Mouse (Mus musculus) stomach, embryonic 14.5 days (tissue): Measurements from ENCODE around the gene Unc13b. TPM values are rescaled to one million over a fixed set of nuclear protein-coding genes. Genes with fewer than 3 reads are reported as not detected.

ENCODE experiments used
- ATAC-seq: fragments of 200-750 bp; cut with Nextera tagmentation; 2 replicates; pipeline ENCODE4 v1.8.0; 2017; ENCODE audit warnings: low read depth, moderate TSS enrichment; ENCODE audit not compliant: insufficient number of reproducible peaks, insufficient read depth, low FRiP score
- H3K27ac ChIP-seq: fragments of 300-500 bp; sonication (generic); 2 replicates; pipeline ENCODE4 v1.5.1; 2014; ENCODE audit warnings: mild to moderate bottlenecking, low read length, moderate library complexity, mixed read lengths
- H3K27me3 ChIP-seq: fragments of 300-500 bp; sonication (generic); 2 replicates; pipeline ENCODE4 v1.6.1; 2014; ENCODE audit warnings: low read length, control low read depth, mixed read lengths; ENCODE audit not compliant: control insufficient read depth, insufficient read depth
- H3K36me3 ChIP-seq: fragments of 300-500 bp; sonication (generic); 2 replicates; pipeline ENCODE4 v1.6.1; 2014; ENCODE audit warnings: mild to moderate bottlenecking, control low read depth, low read length, moderate library complexity, mixed read lengths; ENCODE audit not compliant: control insufficient read depth, insufficient read depth
- H3K4me1 ChIP-seq: fragments of 300-500 bp; sonication (generic); 2 replicates; pipeline ENCODE4 v1.6.1; 2014; ENCODE audit warnings: low read length, control low read depth, mixed read lengths; ENCODE audit not compliant: control insufficient read depth, insufficient read depth
- H3K4me2 ChIP-seq: fragments of 300-500 bp; sonication (generic); replicated peaks from 2 replicates; pipeline ENCODE4 v1.6.1; 2014; ENCODE audit warnings: low read depth, low read length, control low read depth
- H3K4me3 ChIP-seq: fragments of 300-500 bp; sonication (generic); 2 replicates; pipeline ENCODE4 v1.5.1; 2014; ENCODE audit warnings: low read depth, low read length, control low read depth
- H3K9ac ChIP-seq: fragments of 300-500 bp; sonication (generic); replicated peaks from 2 replicates; pipeline ENCODE4 v1.6.1; 2014; ENCODE audit warnings: low read depth, mild to moderate bottlenecking, control low read depth, low read length, moderate library complexity, mixed read lengths
- H3K9me3 ChIP-seq: fragments of 300-500 bp; sonication (generic); 2 replicates; pipeline ENCODE4 v1.6.1; 2016; ENCODE audit warnings: low read depth, low read length, control low read depth; ENCODE audit not compliant: control insufficient read depth
- WGBS: fragments of 180-500 bp; shearing (Covaris S2); extraction: QIAGEN DNeasy Blood & Tissue Kit; methylation state at CpG from one replicate; pipeline ENCODE4 v1.1.7; 2014; 5-methylcytosine and 5-hydroxymethylcytosine counted together
- polyA plus RNA-seq: library from polyadenylated mRNA; unstranded; fragments of >200 nt; fragmentation: Nextera tagmentation; extraction: Ambion mirVana; gene quantifications from 2 replicates; pipeline ENCODE4 v1.2.1, GENCODE M21; 2014

Gene Unc13b
- polyA plus RNA-seq, 1 experiment from 2014 or later: 16.0 TPM

GRCm38 (mm10) chr4:43233489-43233888, 174.7 kb downstream of the Unc13b start:
- no peak for ATAC-seq
- Histone ChIP-seq H3K36me3 (no peaks in the 10 kb centered on the region), H3K27me3 (no peaks in the 10 kb centered on the region), H3K9me3 (no peaks in the 10 kb centered on the region), H3K4me2 (no peak overlapping the region), H3K4me3 (no peak overlapping the region), H3K4me1 (no peaks in the 10 kb centered on the region), H3K27ac (no peak overlapping the region), H3K9ac (no peak overlapping the region)
- 88% methylated on average over 6 of the region's 6 CpGs for WGBS

GRCm38 (mm10) chr4:43236898-43237297, 178.1 kb downstream of the Unc13b start:
- Histone ChIP-seq H3K4me3 (no peak overlapping the region), H3K27me3 (no peaks in the 10 kb centered on the region), H3K36me3 (no peaks in the 10 kb centered on the region; the same call in 1 of the 2 replicates), H3K9me3 (no peaks in the 10 kb centered on the region), H3K27ac (no peak overlapping the region), H3K4me2 (no peak overlapping the region), H3K4me1 (no peaks in the 10 kb centered on the region), H3K9ac (no peak overlapping the region)
- 90% methylated on average over 9 of the region's 9 CpGs for WGBS
- ATAC-seq: no peak

- no peak overlapping the region for H3K9ac ChIP-seq
- H3K27me3 ChIP-seq: no peaks in the 10 kb centered on the region
- no peak overlapping the region for H3K4me3 ChIP-seq
- no peak overlapping the region for H3K27ac ChIP-seq
- 87% methylated on average over 1 of the region's 1 CpGs for WGBS
- H3K4me1 ChIP-seq: no peaks in the 10 kb centered on the region
- H3K9me3 ChIP-seq: no peaks in the 10 kb centered on the region
- H3K36me3 ChIP-seq: no peaks in the 10 kb centered on the region; the same call in 1 of the 2 replicates
- no peak overlapping the region for H3K4me2 ChIP-seq
- ATAC-seq: no peak
Measured at GRCm38 (mm10) chr4:43240716-43241115, 182.0 kb downstream of the Unc13b start.

DNA sequence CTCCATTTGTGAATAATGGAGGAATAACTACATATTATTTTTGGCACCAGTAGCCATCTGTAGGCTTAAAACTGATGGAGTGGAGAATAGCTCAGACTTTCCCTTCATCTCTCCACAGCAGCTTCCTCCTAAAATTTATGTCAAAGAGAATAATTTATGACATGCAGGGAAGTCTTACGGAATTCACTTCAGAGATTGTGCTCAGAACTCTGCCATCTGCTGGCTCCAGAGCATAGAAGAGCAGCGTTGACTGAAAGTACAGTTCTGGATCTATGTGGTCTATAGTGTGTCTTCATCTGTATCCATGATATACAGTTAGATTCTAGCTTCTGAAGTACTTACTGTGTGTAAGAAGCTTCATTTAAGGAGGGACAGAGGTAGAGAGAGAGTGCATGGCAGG, 185.3 kb downstream of the Unc13b start:
- Histone ChIP-seq H3K27me3 (no peaks in the 10 kb centered on the region), H3K4me2 (no peak overlapping the region), H3K9me3 (no peaks in the 10 kb centered on the region), H3K36me3 (no peaks in the 10 kb centered on the region; the same call in 1 of the 2 replicates), H3K9ac (no peak overlapping the region), H3K27ac (no peak overlapping the region), H3K4me1 (no peaks in the 10 kb centered on the region), H3K4me3 (no peak overlapping the region)
- 39% methylated on average over 2 of the region's 2 CpGs for WGBS
- ATAC-seq: no peak

GRCm38 (mm10) chr4:43245776-43246175, 187.0 kb downstream of the Unc13b start:
- Histone ChIP-seq H3K4me2 (no peak overlapping the region), H3K36me3 (no peaks in the 10 kb centered on the region), H3K9ac (no peak overlapping the region), H3K27me3 (no peaks in the 10 kb centered on the region), H3K9me3 (no peaks in the 10 kb centered on the region), H3K27ac (no peak overlapping the region), H3K4me3 (no peak overlapping the region), H3K4me1 (no peaks in the 10 kb centered on the region)
- no peak for ATAC-seq
- 87% methylated on average over 4 of the region's 4 CpGs for WGBS

- Histone ChIP-seq H3K27me3 (no peaks in the 10 kb centered on the region), H3K4me1 (no peaks in the 10 kb centered on the region), H3K27ac (no peak overlapping the region), H3K4me3 (no peak overlapping the region), H3K9ac (no peak overlapping the region), H3K36me3 (no peaks in the 10 kb centered on the region), H3K4me2 (no peak overlapping the region), H3K9me3 (no peaks in the 10 kb centered on the region)
- no peak for ATAC-seq
- WGBS: 79% methylated on average over 7 of the region's 7 CpGs
Measured at GRCm38 (mm10) chr4:43248026-43248425, 189.3 kb downstream of the Unc13b start.

- Histone ChIP-seq H3K4me3 (no peak overlapping the region), H3K4me2 (no peak overlapping the region), H3K27ac (no peak overlapping the region), H3K36me3 (no peaks in the 10 kb centered on the region), H3K4me1 (no peaks in the 10 kb centered on the region), H3K9me3 (no peaks in the 10 kb centered on the region), H3K27me3 (no peaks in the 10 kb centered on the region), H3K9ac (no peak overlapping the region)
- 76% methylated on average over 2 of the region's 2 CpGs for WGBS
- no peak for ATAC-seq
Measured at GRCm38 (mm10) chr4:43248909-43249308, 190.2 kb downstream of the Unc13b start.

GRCm38 (mm10) chr4:43251269-43251668, 192.5 kb downstream of the Unc13b start:
- WGBS: 62% methylated on average over 6 of the region's 6 CpGs
- no peaks in the 10 kb centered on the region for H3K9me3 ChIP-seq

GRCm38 (mm10) chr4:43257040-43257439, 198.3 kb downstream of the Unc13b start:
- no peaks in the 10 kb centered on the region for H3K9me3 ChIP-seq
- no peak overlapping the region for H3K4me3 ChIP-seq
- H3K4me2 ChIP-seq: no peak overlapping the region
- H3K27ac ChIP-seq: no peak overlapping the region
- 95% methylated on average over 2 of the region's 2 CpGs for WGBS
- H3K4me1 ChIP-seq: no peaks in the 10 kb centered on the region; the same call in 1 of the 2 replicates
- no peaks in the 10 kb centered on the region for H3K27me3 ChIP-seq
- no peak overlapping the region for H3K9ac ChIP-seq
- no peak for ATAC-seq
- H3K36me3 ChIP-seq: no peaks in the 10 kb centered on the region

More at GRCm38 (mm10) chr4:43251269-43251668, 192.5 kb downstream of the Unc13b start:
- H3K4me2 ChIP-seq: no peak overlapping the region
- no peak overlapping the region for H3K9ac ChIP-seq
- ATAC-seq: no peak
- no peak overlapping the region for H3K4me3 ChIP-seq
- no peaks in the 10 kb centered on the region for H3K36me3 ChIP-seq
- no peaks in the 10 kb centered on the region for H3K27me3 ChIP-seq
- no peaks in the 10 kb centered on the region for H3K4me1 ChIP-seq
- no peak overlapping the region for H3K27ac ChIP-seq
